Mouse (Mus musculus) adrenal gland (tissue): Measurements from ENCODE around the gene Ppp6r3.

ENCODE experiments used
- intact Hi-C: fragments of 180-260 bp; cut with DNase I; formaldehyde crosslinking; loops from one replicate; pipeline ENCODE4 v1.15.1; 2025

The Ppp6r3 gene

DNA sequence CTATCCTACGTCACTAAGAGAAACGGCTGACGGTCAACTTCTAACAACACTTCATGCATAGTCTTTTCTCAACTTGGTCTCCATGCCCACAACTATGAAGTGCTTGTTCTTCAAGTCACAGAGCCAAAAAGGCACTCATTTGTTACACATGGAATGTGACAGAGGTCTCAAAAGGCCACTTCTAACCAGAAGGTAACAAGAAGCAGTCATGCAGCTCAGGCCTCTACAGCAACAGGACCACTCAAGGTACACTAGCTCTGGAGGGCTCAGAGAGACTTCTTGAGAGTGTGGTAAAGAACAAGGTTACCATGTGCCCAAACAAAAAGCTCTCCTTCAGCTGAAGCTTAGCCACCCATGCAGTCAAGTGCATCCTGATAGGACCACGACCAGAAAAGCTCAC lies 46.9 kb downstream of the Ppp6r3 start:
- intact Hi-C loops: no loop called here

DNA sequence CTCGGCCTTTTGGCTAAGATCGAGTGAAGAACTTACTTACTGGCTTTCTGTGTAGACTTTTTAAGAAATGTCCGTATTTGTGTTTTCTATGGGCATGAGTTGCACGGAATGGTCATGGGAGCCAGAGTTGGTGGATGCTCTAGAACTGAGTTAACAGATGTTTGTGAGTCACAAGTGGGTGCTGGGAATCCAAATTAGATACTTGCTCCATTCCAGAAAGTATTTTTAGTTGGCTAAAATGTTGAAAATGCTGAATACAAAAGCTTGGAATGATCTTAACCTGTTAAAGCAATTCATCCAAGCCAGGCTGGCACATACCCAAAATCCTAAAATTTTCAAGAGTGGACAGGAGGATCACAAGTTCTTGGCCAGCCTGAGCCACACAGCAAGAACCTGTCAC lies 48.0 kb downstream of the Ppp6r3 start:
- intact Hi-C loops: no loop called here

DNA sequence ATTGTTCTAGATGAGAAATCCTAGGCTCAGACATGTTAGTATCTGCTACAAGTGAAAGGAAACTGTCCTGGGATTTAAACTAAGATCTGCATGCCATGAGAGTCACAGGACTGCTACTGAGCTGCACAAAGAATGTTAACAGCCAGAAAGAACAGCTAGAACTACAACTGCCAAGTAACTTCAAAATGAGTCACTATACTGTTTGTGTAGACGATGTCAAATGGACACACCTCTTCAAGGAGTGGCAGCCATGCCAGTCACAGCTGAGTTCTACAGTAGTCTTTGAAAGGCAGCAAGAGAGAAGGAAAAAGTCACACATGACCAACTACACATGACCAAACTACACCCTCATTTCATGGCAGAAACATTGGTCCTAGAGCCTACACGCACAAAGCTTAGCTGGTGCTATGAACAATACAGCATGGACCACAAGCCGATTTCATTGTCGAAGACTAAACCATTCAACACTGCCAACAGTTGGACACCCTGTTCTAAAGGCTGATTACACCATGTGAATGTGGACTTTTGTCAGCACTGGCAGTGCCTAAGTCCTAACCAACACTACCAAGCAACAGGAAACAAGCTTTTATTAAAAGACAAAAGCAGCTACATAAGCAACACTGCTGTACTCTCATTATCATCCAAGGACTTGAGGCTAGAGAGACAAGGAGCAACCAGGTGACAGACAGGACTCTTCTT lies 55.9 kb downstream of the Ppp6r3 start:
- intact Hi-C loops: loop anchor here (10.0 kb wide), 1 partner anchor 45 kb away; no protein-coding TSS in a partner anchor

DNA sequence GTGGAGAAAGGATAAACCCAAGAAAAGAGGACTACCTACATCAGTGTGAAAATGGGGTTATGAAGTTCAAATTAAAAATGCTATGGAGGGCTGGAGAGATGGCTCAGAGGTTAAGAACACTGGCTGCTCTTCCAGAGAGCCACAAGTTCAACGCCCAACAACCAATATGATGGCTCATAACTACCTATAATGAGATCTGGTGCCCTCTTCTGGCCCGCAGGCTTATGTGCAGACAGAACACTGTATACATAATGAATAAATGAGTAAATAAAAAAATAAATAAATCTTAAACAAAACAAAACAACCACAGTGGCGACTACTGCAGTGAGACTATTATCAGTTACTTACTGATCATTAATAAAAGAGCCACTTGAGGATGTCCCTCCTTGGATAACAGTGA lies 78.3 kb downstream of the Ppp6r3 start:
- intact Hi-C loops: no loop called here

DNA sequence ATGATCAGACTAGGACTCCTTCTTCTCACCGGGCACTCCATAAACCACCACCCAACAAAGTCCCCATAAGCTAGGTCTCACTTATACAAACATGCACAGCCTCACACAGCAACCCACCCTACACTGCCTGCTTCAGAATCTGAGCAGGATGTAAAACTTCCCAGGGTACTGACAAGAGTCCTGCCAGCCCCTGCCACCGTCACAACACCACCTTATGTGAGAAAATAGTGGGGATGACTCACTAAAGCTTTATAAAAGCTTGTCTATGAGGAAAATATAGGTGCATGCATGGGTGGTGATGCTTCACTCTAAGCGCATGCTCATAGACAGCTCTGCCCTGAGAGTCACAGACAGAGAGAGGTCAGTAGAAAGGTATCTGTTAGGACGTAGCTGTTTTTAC lies 85.7 kb downstream of the Ppp6r3 start:
- intact Hi-C loops: no loop called here

DNA sequence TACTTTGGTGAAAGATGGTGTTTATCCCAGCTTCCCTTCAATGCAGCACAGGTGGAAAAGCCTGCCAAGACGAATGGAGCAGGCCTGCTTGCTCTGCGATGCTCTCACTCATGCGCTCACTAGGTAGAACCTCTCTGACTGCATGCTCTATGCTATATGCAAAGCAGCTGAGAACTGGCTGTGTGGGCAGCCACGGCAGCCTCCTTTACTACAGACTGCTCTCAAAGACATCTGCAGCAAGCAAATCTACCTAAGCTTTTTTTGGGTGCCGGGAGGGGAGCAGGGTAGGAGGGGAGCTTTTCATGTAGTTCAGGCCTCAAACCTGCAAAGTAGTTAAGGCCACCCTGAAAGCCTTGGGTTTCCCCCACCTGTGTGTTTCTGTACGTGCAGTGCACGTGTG lies 92.7 kb downstream of the Ppp6r3 start:
- intact Hi-C loops: no loop called here

DNA sequence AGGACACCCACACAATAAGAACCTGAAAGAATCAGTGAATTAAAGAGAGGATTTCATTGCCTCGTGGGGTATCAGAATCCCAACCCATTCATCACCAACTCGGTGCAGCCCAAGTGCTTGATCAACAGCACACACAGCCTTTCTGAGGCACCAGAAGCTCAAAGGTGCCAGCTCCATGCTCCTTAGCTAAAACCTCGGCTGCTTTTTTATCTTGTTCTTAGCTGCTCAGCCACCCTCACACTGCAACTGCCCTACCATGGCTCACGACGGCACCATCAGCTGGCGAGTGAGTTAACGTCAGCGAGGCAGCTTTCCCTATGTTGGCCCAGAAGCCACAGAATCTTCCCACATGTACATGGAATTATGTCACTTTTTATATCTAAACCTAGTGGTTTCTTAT lies 95.4 kb downstream of the Ppp6r3 start:
- intact Hi-C loops: no loop called here

DNA sequence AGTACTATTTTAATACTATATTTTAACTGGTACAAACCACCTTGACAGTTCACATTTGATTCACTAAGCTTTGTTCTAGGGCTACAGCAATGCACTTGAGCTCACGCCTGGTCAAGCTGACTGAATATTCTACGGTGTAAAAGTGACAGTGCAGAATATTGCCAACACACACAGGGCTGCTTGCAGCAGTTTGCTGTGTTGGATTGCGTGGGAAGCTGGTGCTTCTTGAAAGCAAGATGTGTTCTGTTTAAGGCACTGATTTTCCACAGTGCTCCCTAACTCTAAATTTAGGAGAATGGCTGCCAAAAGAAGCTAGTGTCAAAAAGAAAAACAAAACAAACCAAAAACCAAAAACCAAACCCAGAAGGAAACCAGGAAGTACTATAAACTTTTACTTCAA lies 98.6 kb downstream of the Ppp6r3 start:
- intact Hi-C loops: no loop called here

DNA sequence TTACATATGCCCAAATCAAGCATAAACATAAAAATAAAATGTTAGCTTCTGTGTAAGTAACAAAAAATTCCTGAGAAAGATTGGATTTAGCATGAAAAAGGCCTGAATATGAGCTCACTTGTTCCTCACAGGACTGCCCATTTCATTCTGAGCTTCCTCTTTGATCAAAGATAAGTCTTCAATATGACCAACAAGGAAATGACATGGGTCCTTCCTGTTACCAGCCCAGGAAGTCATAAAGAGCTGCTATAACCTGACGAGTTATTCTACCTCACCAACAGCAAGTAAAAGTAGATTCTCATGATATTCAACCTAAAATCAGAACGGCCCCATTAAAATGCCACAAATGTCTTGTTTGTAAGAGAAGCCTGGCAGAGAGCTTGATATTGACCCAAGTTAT lies 104.3 kb downstream of the Ppp6r3 start:
- intact Hi-C loops: no loop called here

DNA sequence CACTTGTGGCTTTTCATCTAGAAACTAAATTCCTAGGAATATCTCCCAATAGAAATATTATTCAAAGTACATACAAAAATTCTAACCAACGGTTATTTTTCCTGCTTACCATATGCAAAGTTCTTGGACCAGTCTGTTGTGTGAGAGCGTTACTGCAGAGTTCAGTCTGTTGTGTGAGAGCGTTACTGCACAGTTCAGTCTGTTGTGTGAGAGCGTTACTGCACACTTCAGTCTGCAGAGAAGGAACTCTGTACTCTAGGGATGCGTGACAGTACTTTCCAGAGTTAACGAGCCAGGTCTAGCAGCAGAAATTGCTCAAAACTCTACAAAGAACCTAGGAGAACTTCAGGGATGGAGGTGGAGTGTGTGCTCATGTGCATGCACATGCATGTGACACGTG lies 108.0 kb downstream of the Ppp6r3 start:
- intact Hi-C loops: loop anchor here (5.0 kb wide), 1 partner anchor 40 kb away; no protein-coding TSS in a partner anchor

DNA sequence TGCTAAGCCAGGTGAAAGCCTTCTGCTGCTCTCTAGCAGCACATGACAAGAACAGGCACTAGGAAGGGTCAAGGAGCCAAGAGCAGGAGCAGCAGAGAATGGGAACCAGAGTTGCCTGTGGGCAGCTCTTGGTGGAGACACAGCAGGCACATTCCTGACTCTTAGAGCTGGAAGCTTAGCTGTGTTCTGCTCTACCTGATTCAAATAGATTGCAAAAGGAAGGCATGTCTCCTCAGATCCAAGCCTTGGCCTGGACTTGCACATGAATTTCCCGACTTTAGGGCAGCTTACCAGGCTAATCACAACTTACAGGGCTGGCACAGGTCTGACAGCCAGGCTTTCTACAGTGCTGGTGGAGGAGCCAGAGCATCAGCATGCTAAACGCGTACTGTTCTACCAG lies 115.6 kb downstream of the Ppp6r3 start:
- intact Hi-C loops: no loop called here

DNA sequence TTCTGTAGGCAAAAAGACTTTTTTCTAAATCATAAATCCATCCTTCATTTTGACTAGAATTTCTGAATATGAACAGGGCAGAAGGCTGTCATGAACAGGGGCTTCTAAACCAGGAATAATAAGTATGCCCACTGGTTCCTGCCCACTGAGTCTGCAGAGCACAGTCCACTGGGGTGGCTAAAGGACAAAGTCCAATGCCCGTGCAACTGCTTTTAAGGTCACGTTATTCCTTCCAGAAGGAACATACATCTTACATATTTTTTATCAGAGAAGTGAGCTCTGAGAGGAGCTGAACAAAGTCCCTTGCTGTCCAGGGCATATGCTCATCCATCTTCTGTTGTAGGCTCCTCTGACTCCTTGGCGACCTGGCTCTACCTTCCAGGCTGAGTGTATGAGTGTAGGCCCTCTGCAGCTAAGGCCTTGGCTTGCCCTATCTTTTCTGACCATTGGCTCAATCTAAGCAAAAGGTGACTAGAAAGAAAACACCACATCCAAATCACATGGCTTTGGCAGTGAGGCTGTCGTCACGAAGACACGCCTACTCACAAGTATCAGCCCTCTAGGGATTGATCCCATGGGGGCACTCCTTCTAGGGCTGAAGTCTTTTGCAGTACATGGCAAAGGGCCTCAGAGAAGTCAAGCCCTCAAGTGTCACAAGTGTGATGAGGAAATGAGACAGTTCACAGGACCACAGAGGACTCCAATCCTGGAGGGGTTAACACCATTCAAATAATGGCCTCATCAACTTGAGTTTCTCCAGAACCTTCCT lies 117.0 kb downstream of the Ppp6r3 start:
- intact Hi-C loops: no loop called here

DNA sequence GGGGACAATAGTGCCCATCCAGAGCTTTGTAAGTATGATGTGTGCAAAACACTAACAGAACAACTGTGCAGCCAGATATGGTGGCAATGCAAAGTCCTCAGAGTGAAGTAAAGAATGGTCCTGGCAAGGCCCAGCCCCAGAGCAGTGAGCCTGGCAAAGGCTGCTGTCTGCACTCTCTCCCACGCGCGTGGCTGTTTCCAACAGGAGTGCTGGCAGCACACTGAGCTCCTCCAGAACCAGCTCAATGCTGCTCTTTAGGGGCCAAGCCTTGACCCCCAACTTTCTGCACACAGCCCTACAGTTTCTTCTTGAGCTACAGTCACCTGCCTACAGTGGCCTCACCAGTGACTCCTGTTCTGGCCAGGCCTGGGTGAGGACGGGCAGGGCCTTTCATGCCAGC lies 117.8 kb downstream of the Ppp6r3 start:
- intact Hi-C loops: no loop called here

DNA sequence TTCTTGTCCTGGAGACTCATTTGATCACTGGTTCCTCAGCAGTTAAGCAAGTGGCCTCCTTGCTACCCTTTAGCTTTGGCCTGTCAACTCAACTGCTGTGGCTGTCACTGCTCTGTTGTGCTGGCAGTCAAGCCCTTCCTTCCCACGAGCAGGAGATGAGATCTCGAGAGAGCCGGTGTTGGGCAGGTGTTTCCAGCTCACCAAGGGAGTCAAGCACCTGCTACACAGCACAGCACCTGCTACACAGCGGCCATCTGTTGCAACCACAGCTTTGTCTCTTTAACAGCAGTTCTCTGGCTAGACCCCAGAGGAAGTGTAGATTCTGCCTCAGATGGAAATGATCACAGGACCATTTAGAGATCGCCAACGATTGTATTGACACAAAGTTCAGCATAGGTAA lies 123.9 kb downstream of the Ppp6r3 start:
- intact Hi-C loops: loop anchor here (2.0 kb wide), 1 partner anchor 161 kb away; no protein-coding TSS in a partner anchor

DNA sequence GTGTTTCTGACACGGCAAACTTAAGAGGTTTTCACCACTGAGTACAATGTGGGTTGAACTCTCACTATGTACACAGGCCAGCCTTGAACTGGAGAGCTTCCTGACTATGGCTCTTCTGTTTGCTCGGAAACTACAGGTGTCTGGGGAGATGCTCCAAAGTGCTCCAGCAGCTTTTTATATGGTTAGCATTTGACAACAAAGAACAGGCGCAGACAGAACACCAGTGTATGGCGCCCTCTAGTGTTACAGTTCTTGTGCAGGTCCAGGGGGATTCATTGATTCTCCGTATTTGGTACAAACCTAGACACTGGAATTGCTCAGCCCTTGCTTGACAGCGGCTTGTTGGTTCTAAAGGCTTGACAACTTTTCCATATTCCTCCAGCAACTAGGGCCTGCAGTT lies 124.4 kb downstream of the Ppp6r3 start:
- intact Hi-C loops: loop anchor here (2.0 kb wide), 1 partner anchor 160 kb away; no protein-coding TSS in a partner anchor

DNA sequence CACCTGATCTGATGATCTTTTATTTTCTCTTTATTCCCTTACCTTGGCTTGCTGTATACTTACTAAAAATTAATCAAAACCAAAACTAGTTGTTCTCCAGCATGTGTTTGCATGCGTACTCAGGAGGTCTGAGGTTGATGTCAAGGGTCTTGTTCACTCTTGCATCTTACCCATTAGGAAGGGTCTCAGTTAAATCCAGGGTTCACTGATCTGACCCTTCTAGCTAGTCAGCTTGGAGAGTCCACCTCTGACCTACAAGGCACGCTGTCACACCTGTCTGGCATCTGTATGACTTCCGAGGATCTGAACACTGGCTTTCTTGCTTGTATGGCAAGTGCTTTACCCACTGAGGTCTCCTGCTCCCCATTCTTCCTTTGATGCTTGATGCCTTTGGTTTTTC lies 124.8 kb downstream of the Ppp6r3 start:
- intact Hi-C loops: loop anchor here (2.0 kb wide), 1 partner anchor 160 kb away; no protein-coding TSS in a partner anchor

DNA sequence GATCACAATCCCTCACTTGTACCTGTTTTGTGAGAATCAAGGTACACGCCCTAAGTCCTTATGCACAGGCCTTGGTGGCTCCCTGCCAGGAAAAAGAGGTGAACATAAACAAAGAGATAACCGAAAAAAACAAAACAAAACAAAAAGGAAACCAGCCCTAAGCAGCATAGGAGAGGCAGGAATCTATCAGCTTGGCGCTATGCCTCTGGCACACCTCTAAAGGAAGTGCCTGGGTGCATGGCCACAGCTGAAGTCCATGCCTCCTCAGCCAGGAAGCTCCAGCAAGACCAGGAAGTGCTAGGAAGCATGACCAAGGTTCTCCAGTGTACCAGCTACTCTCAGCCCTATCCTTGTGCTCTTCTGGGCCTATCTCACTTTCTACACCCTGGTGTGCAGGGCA lies 126.3 kb downstream of the Ppp6r3 start:
- intact Hi-C loops: no loop called here

DNA sequence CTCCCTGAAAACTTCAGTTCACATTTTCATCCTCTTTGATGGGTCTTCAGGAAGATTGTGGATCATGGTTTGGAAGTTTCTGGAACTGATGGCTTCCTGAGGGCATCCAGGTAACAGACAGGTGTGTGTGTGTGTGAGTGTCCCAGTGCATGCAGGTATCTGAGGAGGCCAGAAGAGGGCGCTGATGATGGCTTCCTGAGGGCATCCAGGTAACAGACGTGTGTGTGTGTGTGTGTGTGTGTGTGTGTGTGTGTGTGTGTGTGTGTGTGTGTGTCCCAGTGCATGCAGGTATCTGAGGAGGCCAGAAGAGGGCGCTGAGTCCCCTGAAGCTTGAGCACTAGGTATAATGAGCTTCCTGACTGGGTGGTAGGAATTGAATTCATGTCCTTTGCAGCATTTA lies 128.2 kb downstream of the Ppp6r3 start:
- intact Hi-C loops: no loop called here

DNA sequence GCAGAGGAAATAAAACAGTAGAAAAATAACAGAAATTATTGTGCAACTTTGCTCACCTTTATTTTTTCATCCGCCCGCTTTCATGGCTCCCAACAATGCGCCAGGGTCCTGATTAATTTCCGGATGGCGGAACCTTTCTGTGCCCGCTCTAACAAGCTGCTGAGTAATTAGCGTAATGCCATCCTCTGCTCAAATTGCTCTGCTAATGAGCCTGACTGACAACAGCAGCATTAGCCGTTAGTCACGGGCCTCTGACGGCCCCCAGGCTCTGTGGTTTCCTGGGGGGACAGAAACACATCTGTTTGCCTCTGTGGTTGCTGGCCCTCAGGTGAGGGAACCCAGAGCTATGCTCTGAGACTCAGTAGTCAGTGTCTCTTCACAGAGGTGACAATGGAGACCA lies 134.5 kb downstream of the Ppp6r3 start:
- intact Hi-C loops: no loop called here

DNA sequence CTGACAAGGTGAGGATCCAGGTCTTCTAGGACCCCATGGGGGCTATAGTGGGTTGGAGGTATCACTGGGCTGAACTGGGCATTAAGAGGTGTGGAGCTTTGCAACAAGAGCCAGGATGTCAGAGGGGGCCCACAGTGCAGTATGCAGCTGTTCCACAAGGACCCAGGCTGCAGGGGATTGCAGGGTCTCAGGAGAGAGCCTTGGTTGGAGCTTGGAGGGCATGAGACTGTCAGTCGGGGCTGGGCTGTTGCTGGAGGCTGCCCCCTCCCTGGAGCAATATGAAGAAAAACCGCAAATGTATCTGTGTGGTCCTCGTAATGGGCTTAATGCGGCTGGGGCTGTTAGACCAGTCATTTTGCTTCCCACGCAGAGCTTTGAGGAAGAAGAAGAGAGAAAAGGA lies 134.9 kb downstream of the Ppp6r3 start:
- intact Hi-C loops: no loop called here

DNA sequence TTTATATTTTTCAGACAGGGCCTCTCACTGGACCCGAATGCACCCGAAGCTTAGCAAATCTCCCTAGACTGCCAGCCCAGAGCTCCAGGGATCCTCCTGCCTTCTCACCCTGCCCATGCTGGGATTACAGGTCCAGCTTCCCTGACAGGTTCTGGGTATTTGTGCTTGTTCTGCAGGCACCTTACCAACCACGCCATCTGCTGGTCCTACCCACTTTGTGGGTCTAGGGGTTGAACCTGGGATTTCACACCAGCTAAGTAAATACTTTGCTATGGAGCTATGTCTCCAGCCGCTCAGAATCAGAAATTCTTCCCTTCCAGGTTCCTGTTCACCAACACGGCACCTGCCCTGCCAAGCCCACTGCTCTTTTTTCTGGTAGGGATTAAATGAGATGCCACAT lies 137.6 kb downstream of the Ppp6r3 start:
- intact Hi-C loops: loop anchor here (5.0 kb wide), 1 partner anchor 36 kb away; no protein-coding TSS in a partner anchor

DNA sequence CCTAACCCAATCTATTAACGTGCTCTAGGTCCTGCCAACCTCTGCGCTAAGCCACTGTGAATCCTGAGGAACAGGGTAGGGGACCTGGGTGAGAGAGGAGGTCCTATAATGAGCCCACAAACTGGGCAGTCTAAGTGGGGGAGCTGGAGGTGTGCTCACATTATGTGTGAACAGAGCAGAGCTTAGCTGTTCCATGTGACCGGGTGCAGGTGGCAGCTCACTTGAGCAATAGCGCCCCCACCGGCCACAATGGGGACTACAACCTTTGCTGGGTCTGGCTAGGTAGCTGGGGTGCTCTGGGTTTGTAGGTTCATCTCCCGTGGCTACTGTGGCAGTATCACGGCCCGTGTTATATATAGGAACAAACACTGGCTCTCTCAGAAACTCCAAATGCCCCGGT lies 138.7 kb downstream of the Ppp6r3 start:
- intact Hi-C loops: loop anchor here (5.0 kb wide), 1 partner anchor 35 kb away; no protein-coding TSS in a partner anchor

DNA sequence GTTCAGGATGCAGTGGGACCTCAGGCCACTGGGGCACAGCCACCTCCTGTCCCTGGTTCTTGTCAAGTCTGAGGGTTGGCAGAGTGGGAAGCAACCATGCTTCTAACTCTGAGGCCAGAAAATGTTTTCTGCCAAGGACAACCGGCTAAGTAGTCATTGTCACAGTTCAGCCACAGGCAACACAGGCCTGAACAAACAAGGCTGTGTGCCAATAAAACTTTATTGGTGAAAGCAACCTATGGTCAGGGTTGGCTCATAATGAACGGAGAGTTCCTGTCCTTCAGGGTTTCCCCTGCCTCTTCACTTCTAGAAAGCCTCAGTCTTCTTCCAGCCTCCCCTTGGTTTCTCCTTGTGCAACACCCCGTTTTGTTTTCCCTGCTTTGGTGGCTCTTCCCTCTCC lies 139.7 kb downstream of the Ppp6r3 start:
- intact Hi-C loops: loop anchor here (5.0 kb wide), 1 partner anchor 34 kb away; no protein-coding TSS in a partner anchor
